Mouse (Mus musculus) ES-E14 (cell line): ENCODE data around the gene Asb8.

Experiments
- HCFC1 ChIP-seq: IDR thresholded peaks from 2 replicates; pipeline ENCODE4 v1.6.1; 2012; ENCODE audit warnings: low read length, inconsistent platforms, borderline replicate concordance; ENCODE audit not compliant: insufficient read depth
- ZC3H11A ChIP-seq: IDR thresholded peaks from 2 replicates; pipeline ENCODE4 v1.6.1; 2012; ENCODE audit warnings: low read depth, mild to moderate bottlenecking, inconsistent platforms, low read length, borderline replicate concordance

DNA sequence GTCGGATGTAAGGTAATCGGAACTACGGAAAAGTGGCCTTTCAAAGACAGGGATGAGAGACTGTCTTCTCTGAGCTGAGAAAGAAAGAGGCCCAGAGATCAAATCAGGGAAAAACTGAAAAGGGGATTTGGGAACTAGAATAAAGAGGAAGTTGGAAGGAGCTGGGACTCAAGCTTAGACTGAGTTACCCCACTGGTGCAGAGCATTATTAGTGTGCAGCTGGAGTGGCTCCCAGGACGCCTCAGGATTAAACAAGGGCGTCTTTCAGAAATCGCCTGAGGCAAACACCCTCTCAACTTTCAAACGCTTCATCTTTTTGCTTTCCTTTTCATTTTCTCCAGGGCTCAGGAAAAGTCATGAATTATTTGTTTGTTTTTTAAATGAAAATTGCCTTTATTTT is 12.5 kb downstream of the Asb8 start:
- TF ChIP-seq HCFC1 = no peak
- no peak for TF ChIP-seq ZC3H11A
